Mouse (Mus musculus) T-helper 1 cell (primary cell): ENCODE data around the gene Ube2v1.

Experiments used
- in situ Hi-C: fragments of 300-600 bp; cut with MboI, MseI; formaldehyde crosslinking; loops from one replicate; pipeline ENCODE4 v1.15.1; 2025; ENCODE audit warnings: high pct_unique_total_duplicates

Gene Ube2v1

DNA sequence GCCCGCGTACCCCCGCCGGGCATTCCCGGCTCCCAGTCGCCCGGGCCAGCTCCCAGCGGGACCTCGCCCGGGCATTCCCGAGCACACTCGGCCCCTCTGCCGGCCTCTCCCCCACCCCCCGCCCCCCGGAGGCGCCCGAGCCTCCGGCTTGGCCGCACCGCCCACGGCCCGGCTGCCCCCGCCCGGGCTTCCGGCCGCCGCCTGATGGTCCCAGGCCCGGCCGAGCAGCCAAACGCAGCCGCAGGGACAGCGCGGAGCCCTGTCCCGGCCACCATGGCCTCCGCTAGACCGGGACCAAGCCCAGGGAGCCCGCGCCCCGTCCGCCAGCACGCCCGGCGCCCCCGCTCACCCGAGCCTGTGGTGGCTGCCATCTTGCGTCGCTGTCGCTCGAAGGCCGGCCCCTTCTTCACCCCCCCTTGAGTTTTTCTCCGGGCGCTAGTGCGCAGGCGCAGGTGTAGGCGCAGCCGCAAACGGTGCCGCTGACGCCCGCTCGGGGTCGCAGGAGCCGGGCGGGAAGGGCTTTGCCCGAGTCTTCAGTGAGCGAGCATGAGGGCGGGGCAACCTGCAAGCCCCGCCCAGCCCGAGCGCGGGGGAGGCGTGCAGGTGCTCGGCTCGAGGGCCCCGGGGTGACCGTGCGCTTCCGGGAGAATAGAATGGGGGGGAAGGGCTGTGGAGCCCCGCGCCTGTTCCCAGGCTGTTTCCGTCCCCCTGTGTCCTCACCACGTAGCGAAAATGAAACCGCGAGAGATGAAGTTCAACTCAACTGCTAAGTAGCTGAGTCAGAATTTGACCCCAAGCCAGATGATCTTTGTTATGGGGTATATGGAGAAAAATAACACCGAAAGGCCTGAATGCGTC, at the start of gene Ube2v1:
TSS of gene Ube2v1 (minus strand) at position 505 of the 858 bp plus-strand sequence.
- in situ Hi-C loops: no loop called here

DNA sequence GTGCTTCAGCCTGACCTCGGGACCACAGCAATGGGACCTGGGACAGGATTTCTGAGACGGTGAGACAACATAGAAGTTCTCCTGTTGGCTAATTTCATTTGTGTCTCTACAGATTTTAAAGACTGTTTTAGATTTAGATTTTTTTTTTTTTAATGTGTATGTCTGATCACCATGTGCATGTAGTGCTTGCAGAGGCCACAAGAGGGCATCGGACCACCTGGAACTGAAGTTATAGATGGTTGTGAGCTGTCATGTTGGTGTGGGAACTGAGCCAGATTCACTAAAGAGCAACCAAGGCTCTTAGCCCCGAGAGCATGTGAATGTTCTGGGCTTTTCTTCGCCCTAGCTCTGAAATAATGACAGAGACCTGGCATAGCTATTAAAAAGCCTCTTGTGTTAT, 48.8 kb upstream of the Ube2v1 start:
- in situ Hi-C loops: no loop called here

DNA sequence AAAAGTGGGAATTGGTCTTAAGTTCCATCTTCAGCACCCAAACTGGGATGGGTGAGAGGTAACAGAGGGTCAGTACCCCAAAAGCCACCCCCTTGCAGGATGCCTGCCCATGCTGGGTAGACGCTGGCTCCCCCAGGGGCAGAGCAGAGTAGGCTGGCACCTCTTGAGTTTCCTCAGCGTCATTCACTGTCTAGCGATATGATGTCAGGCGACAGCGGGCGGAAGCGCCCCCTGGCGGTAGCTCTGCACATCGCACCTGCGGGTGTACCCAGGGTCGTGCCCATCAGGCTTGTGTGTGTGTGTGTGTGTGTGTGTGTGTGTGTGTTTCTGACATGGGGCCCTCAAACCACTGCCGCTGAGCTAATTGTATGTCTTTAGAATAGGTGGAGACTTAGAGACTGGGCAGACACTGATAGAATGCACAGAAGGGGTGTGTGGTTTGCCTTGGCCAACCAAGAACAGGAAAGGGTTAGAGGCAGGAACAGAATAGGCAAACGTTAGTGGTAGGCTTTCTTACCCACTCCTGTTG, 48.1 kb upstream of the Ube2v1 start:
- in situ Hi-C loops: loop anchor here (5.0 kb wide), 1 partner anchor 38 kb away; no protein-coding TSS in a partner anchor

DNA sequence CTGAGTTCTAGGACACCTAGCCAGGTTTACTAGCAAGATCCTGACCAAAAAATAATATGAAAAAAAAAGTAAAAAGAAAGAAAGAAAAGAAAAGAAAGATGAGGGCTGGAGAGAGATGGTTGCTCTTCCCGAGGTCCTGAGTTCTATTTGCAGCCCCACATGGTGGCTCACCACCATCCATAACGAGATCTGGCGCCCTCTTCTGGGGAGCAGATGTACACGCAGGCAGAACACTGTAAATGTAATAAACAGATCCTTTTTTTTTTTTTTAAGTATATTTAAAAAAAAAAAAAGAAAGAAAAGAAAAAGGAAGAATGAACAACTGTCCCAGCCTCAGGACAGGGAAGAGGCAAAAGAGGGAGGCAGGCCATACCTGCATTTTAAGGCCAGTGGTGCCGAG, 46.7 kb upstream of the Ube2v1 start:
- in situ Hi-C loops: loop anchor here (5.0 kb wide), 1 partner anchor 36 kb away; no protein-coding TSS in a partner anchor

DNA sequence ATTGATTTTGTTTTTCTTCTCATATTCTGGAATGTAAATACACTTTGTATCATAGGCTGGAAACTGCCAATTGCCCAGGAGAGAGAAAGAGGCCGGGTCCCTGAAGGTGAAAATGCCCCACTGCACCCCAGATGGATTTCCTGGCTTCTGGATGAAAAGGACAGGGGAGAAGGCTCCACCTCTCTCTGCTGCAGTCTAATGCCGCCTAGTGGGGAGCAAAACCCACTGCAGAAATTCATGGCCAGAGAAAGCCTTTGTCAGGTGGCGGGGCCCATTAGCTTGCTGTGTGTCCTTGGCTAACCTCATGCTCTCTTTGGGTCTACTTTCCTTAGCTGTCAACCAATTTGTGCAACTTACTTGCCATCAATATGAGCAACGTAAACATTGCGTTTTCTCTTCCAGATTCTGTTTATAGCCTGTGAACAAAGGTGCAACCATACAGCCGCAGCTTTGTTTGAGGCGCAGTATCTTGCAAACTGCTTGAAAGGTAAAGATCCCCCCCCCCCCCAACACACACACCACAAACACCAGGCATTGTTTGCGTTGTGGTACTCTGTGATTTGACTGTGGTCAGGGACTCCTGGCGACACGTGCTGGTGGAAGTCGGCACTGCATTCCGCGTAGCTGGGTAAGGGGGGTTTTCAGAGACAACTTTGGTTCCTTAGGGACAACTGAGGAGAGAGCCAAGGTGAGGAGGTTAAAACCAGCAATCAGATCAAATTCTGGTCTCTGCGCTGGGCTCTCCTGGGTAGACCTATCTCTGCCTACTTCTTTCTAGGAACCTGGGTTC, 43.4 kb upstream of the Ube2v1 start:
- in situ Hi-C loops: loop anchor here (5.0 kb wide), 1 partner anchor 33 kb away; no protein-coding TSS in a partner anchor

DNA sequence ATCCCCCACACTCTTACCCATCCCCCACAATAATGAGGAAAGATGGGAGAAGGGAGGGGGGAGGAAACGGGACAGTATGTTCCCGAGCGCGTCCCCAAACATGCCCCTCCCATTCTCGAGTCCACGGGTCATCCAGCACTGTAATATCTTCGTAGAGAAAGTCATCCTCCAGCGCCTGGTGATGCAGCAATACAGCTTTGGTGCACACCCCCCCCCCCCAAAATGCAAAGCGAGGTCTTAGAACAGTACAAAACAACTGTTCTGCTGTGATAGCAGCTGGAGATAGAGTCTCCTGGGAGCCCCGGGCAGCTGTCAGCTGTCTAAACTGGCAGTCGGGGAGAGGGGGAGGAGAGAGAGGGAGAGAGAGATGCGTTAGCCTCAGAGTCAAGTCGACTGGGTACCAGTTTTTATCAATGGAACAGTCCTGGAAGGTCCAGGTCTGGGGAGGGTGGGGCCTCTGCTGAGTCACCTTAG, 40.4 kb upstream of the Ube2v1 start:
- in situ Hi-C loops: loop anchor here (5.0 kb wide), 1 partner anchor 140 kb away; no protein-coding TSS in a partner anchor

DNA sequence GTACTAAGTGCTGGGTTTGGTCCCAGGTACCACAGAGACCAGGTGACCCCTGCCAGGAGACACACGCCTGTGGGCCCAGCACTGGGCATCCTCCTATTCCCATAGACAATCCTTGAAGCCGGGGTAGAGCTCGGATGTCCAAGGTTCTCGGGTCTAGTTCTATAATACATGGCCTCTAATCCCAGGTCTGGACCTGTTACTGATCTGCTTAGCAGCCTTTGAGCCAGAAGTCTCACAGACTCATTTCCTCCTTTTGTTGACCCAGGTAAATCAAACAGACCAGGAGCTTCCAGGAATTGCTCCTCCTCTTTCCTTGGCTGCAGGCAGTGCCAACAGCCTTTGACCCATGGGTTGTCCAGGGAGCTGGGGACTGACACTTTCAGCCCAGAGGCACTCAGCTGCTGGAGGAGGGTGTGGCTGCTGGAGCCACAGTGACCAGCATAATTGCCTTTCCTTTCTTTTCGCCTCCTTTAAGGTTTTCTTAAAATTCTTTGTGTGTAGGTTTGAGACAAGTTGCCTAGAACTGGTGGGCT, 39.3 kb upstream of the Ube2v1 start:
- in situ Hi-C loops: loop anchor here (5.0 kb wide), 1 partner anchor 139 kb away; no protein-coding TSS in a partner anchor

DNA sequence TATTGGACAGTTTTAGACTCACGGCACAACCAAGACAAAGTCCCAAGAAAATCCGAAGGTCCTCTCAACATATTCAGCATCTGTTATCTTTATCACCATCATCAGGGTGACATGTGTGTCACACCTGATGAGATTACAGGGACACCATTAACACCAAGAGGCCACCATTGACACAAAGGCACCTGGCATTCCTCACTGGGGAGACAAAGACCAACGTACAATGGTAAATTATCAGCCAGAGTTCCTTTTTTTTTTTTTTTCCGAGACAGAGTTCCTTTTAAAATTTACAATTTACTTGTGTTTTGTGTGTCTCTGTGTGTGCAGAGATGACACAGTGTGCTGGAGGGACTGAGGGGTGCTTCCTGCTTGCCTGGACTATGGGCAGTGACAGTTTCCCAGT, 37.5 kb upstream of the Ube2v1 start:
- in situ Hi-C loops: no loop called here

DNA sequence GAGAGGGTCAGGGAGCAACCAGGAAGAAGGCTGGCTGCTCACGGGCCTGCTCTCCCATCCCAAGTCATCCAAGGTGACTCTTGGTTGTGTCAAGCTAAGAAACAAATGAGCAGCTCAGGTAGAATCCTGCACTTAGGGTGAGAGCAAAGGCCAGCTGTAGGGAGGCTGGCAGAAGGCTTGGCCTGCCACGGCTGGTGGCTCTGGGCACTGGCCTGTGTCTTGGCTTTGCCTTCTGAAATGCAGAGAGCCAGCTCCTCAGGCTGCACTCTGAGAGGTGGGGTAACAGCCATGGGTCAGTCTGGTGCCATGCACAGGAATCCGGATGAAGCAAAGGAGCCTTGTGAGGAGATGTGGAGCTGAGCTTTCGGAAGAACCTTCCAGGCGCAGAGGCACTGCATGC, 36.5 kb upstream of the Ube2v1 start:
- in situ Hi-C loops: no loop called here

DNA sequence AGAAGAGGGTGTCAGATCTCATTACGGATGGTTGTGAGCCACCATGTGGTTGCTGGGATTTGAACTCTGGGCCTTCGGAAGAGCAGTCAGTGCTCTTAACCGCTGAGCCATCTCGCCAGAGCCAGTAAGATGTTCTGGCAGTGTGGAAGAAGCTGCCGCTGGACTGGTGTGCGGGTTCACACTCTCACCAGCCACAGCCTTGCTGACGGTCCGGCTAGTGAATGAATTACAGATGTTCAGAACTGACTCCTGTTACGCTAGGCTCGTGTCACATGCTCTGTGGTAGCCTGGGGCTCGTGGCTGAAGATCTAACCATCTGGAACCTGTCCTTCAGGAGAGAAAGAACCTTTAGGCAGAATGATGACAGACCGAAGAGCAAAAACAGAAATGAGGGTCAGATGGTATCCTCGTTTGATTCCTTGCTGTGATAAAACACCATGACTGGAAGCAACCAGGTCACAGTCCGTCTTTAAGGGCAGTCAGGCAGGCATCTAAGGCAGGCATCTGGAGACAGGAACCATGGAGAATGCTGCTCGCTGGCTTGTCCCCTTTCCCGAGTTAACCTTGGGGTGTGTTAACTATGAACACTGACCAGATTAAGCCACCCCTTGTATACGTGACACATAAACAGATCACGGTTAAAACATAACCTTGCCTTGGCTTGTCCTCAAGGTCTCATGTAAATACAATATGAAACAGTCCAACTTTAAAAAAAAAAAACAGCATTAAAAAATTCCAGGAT, 34.2 kb upstream of the Ube2v1 start:
- in situ Hi-C loops: no loop called here

DNA sequence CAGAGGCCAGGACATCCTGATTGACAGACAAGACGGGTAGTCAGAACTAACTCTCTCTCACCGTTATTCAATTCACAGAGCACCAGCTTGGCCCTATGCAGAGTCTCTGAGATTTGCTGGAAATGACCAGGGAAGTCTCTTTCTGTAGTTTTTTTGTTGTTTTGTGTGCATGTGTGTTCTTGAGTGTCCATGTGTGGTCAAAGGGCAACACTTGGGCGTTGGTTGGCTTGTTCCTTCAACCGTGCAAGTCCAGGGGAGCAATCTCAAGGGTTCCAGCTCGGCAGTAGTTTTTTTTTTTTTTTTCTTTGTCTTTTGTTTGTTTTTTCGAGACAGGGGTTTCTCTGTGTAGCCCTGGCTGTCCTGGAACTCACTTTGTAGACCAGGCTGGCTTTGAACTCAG, 30.8 kb upstream of the Ube2v1 start:
- in situ Hi-C loops: no loop called here

DNA sequence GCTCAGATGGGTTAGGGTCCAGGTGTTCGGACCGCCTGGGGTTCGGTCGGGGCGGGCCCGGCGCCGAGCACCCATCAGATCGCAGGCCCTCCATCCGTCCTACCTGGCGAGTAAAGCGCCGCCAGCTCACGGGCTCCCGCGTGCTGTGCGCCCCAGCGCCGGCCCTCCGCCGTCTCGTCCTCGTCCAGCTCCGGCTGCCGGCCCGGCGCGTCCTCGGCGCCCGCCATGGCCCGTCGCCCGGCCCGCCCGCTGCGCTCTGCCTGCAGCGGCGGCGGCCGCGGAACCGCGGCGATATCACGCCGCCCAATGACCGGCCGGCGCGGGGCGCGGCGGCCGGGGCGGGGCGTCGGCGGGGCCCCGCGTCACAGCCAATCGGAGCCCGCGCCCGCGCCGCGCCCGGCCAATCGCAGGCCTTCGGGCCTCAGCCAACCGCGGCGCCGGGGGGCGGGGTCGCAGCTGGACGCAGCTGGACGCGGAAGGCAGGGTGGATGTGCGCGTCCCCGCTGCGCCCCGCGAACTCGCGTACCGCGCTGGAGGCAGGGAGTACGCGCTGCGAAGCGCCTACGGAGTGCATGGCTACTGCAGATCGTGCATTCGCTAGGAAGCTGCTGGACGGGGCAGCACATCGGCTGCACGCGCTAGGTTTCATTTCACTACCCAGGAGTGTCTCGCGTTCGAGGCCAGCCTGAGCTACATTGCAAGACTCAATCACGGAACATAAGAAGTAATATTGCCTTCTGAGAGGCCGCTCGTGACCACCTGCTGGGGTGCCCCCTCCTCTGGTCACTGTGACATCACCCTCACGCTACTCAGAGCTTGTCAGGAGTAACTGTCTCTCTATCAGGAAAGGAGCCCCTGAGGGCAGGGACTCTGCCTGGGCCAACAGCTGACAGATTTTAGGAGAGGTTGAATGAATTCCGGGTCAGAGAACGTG, 29.6 kb upstream of the Ube2v1 start, which contains the start of gene Gm20431:
TSS of gene Gm20431 (minus strand) at position 227 of the 934 bp plus-strand sequence.
- in situ Hi-C loops: no loop called here

DNA sequence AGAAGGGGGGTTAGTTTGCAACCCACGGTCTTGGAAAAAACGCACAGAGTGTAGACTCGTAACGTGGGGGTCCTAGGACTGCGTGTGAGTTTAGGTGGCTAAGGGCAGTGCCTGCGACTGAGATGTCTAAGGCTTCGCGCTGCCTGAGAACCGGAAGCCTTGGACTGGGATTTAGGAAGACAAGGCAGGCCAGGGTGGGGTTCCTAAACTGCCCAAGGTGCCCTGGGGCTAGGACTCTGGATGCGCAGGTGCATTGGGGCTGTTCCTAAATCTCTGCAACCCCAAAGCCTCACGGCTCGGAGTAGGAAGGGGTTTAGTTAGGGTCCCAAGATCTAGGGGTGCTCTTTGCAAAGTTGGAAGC, 28.7 kb upstream of the Ube2v1 start:
- in situ Hi-C loops: no loop called here

DNA sequence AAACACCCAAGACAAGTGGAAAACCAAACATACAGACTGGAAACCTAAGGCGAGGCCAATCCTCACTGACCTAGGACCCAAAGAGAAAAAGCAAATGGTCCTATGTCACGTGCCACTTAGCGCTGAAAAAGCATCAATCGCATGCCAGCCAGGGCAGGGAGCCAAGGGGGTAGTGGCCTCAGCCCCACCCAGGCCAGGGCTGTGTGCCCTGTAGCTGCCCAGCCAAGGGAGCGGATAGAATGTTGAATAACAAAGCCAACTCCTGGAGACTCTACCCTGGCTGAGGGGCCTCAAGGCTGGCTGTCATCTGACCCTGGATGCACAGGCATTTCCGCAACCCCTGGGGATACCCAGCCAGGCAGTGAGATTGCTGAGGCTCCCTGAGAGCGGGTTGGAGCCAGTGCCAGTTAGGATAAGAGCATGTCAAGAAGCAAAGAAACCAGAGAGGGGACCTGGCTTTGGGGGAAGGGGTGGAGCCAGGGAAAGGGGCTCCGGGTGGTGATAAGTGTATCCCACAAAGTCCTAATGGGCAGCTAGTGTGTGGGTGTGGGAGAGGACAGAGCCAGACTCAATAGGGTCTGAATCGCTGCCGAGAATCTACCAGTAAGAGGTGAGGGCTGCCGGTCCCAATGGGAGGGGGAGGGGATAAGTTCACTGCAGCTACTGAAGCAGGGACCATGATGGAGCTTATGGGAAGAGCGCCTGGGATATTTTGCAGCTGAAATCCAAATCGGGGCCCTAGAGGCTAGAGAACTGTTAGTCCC, 28.1 kb upstream of the Ube2v1 start:
- in situ Hi-C loops: no loop called here

DNA sequence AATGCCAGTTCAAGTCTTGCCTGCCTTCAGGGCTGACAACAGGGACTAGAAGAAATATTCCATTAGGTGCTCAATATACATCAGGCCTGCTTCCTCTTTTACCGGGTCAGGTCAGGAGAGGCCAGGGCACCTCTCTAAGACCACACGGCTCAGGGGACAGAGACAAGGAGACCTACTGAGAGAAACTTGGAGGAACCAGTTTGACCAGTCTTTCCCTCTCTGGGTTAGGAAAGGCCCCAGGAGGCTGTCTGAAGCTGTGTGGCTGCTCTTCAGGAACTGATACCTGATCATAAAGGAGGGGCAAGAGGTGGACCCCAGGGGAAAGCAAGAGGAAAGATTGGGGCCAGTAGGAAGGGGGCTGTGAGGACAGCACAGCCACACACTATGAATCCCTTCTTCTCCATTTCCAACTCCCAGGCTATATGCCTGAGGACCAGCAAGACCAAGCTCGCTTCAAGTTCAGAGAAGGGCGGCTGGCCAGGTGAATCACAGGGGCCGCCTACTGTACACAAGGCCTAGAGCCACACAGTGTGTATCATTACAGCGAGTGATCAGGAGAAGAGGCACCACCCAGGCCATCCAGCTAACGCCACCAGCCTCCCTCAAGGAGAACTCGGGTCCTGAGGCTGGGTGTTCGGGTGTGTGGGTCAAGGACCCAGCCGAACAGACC, 27.4 kb upstream of the Ube2v1 start:
- in situ Hi-C loops: no loop called here

DNA sequence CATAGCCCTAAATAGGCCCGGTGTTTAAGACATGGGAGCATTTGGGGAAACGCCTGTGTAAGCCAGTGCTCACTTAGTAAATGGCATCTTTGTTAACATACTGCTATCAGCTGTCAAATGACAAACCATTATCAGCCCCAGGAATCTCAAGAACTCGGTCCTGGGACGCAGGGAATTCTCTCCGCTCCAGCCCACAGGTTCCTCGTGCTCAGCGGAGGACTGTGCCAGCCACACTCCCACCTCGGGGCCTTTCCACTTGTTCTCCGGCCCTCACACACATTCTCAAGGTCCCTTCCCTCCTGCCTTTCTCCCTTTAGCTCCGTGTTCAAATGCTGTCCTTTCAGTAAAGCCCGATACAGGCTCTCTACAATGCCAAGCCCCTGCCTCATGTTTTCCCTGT, 26.8 kb upstream of the Ube2v1 start:
- in situ Hi-C loops: no loop called here

DNA sequence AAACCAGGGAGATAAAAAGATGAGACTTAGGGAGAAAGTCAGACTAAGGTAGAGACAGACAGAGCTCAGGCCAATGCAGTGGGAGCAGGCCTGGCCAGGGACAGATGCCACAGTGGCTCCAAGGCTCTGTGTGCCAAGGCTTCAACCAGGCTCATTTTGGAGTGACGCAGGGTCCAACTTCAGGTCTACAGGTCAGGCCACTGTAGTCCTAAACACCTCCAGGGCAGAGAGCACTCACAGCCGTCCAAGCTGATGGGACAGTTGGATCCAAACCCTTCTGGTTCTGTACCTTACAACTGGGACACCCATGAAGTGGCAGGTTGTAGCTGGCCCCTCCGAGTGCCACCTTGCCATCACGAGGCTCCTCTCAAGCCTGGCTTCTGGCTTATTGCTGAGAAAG, 26.1 kb upstream of the Ube2v1 start:
- in situ Hi-C loops: no loop called here

DNA sequence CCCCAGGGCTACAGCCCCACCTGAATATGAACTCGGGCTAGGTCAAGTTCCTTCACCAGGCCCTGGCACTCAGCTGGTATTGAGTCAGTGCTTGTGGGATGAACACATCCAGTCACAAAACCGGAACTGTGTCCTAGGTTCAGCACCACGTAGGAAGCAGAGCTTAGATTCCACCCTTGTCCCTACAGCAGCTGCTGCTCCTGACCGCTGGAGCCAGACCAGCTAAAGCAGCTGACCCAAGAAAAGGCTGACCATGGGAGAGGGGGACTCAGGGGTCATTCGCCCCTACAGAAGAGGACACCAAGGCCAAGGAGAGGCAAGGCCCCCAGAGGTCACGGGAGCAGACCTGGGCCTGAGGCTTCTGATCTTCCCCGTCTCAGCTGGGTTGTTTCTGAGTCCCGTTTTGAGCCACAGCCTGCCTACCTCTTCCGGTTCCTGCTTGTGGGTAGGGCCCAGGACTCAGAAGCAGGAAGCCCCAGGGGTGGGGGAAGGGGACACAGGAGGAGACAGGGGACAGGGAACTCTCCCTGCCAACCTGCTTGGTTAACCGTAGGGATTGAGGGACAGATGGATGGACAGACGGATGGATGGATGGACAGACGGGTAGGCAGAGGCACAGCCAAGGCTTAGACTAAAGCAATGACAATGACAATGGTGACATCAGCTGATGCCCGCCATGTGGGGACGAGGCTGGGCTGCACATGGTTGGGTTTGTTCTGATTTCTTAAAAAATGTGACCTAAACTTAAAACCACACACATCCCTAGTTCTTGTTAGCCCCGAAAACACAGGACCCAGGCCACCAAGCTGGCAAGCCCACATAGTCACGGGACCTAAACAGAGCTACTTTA, 25.0 kb upstream of the Ube2v1 start:
- in situ Hi-C loops: no loop called here
